Mouse (Mus musculus): Measurements from ENCODE around the gene Cd96. TPM values are rescaled to one million over a fixed set of nuclear protein-coding genes. Genes with fewer than 3 reads are reported as not detected.

The Cd96 gene
- polyA plus RNA-seq, 1 experiment from 2014 or later: 0.12 TPM

- Histone ChIP-seq H3K4me1 (ENCODE audit: control insufficient read depth, insufficient read depth, low read length) (no peaks in the 10 kb centered on the region), H3K27me3 (ENCODE audit: control insufficient read depth, insufficient read depth, low read length) (no peaks in the 10 kb centered on the region), H3K36me3 (ENCODE audit: control insufficient read depth, insufficient read depth, low read length) (no peaks in the 10 kb centered on the region), H3K9me3 (ENCODE audit: control insufficient read depth, low read length) (no peaks in the 10 kb centered on the region), H3K27ac (replicated peaks; ENCODE audit: low read depth, low read length) (no peak overlapping the region), H3K4me3 (replicated peaks; ENCODE audit: low read depth, low read length) (no peak overlapping the region), H3K9ac (replicated peaks; ENCODE audit: low read length) (no peak overlapping the region), H3K4me2 (ENCODE audit: low read length) (no peak overlapping the region)
- ATAC-seq (ENCODE audit: low FRiP score, low TSS enrichment): 0 out of 2 replicates have a peak, but pooled peaks have one; percentile 6
- WGBS: 50% methylated on average over 10 of the region's 10 CpGs
- DNase-seq: peak; percentile 61
Observed at GRCm38 (mm10) chr16:45990901-45991676, 129.0 kb downstream of the Cd96 start.

- H3K4me1 ChIP-seq (ENCODE audit: control insufficient read depth, insufficient read depth, low read length): peaks cover 2% of the 10 kb centered on the region; the same call in 1 of the 2 replicates
- no peak overlapping the region for H3K27ac ChIP-seq (replicated peaks; ENCODE audit: low read depth, low read length)
- H3K9ac ChIP-seq (replicated peaks; ENCODE audit: low read length): no peak overlapping the region
- no peaks in the 10 kb centered on the region for H3K27me3 ChIP-seq (ENCODE audit: control insufficient read depth, insufficient read depth, low read length)
- H3K9me3 ChIP-seq (ENCODE audit: control insufficient read depth, low read length): no peaks in the 10 kb centered on the region
- ATAC-seq (ENCODE audit: low FRiP score, low TSS enrichment): no peak
- no peak overlapping the region for H3K4me3 ChIP-seq (replicated peaks; ENCODE audit: low read depth, low read length)
- DNase-seq: no peak
- H3K36me3 ChIP-seq (ENCODE audit: control insufficient read depth, insufficient read depth, low read length): no peaks in the 10 kb centered on the region
- WGBS: 73% methylated on average over 1 of the region's 1 CpGs
- no peak overlapping the region for H3K4me2 ChIP-seq (ENCODE audit: low read length)
Observed at GRCm38 (mm10) chr16:45986236-45986635, 133.8 kb downstream of the Cd96 start.

Other genes starting within 250 kb of the Cd96 start
- gene Phldb2, start 166.7 kb downstream of the Cd96 start, polyA plus RNA-seq (2014; fragmentation: Nextera tagmentation; extraction: Ambion mirVana): 4.0 and 6.4 TPM in 2 replicates
- gene Plcxd2, start 110.0 kb downstream of the Cd96 start, polyA plus RNA-seq (2014; fragmentation: Nextera tagmentation; extraction: Ambion mirVana): 8.7 and 8.8 TPM in 2 replicates
- 2.0 and 2.4 TPM in 2 replicates for gene Gm4737, start 34.8 kb upstream of the Cd96 start, polyA plus RNA-seq (2014; fragmentation: Nextera tagmentation; extraction: Ambion mirVana)

Measured in midbrain, embryonic 14.5 days (tissue).